Mouse (Mus musculus) midbrain, postnatal 0 days (tissue): Measurements from ENCODE around the gene Cept1. TPM values are rescaled to one million over a fixed set of nuclear protein-coding genes. Genes with fewer than 3 reads are reported as not detected.

Source experiments
- ATAC-seq: fragments of 200-750 bp; cut with Nextera tagmentation; 2 replicates; pipeline ENCODE4 v1.8.0; 2017; ENCODE audit warnings: moderate number of reproducible peaks, mild to moderate bottlenecking, moderate TSS enrichment, moderate library complexity; ENCODE audit not compliant: low FRiP score
- DNase-seq: peaks from one replicate; pipeline ENCODE4 v3.0.0-alpha.2; 2015; ENCODE audit warnings: low spot score
- H3K27ac ChIP-seq: fragments of 300-500 bp; sonication (generic); 2 replicates; pipeline ENCODE4 v1.5.1; 2014; ENCODE audit warnings: low read depth, mild to moderate bottlenecking, low read length, mixed read lengths
- H3K27me3 ChIP-seq: fragments of 300-500 bp; sonication (generic); 2 replicates; pipeline ENCODE4 v1.6.1; 2014; ENCODE audit warnings: low read length, control low read depth, mixed read lengths; ENCODE audit not compliant: insufficient read depth
- H3K36me3 ChIP-seq: fragments of 300-500 bp; sonication (generic); 2 replicates; pipeline ENCODE4 v1.6.1; 2014; ENCODE audit warnings: low read length, control low read depth, mixed read lengths; ENCODE audit not compliant: insufficient read depth
- H3K4me1 ChIP-seq: fragments of 300-500 bp; sonication (generic); 2 replicates; pipeline ENCODE4 v1.6.1; 2014; ENCODE audit warnings: mild to moderate bottlenecking, control low read depth, antibody characterized with exemption, low read length, mixed read lengths; ENCODE audit not compliant: insufficient read depth
- H3K4me2 ChIP-seq: fragments of 300-500 bp; sonication (generic); 2 replicates; pipeline ENCODE4 v1.6.1; 2014; ENCODE audit warnings: low read depth, mild to moderate bottlenecking, low read length, mixed read lengths; ENCODE audit not compliant: poor library complexity, severe bottlenecking
- H3K4me3 ChIP-seq: fragments of 300-500 bp; sonication (generic); 2 replicates; pipeline ENCODE4 v1.5.1; 2014; ENCODE audit warnings: low read depth, mild to moderate bottlenecking, low read length, moderate library complexity
- H3K9ac ChIP-seq: fragments of 300-500 bp; sonication (generic); replicated peaks from 2 replicates; pipeline ENCODE4 v1.6.1; 2014; ENCODE audit warnings: mild to moderate bottlenecking, low read length, moderate library complexity, mixed read lengths; ENCODE audit not compliant: poor library complexity, severe bottlenecking
- H3K9me3 ChIP-seq: fragments of 300-500 bp; sonication (generic); 2 replicates; pipeline ENCODE4 v1.6.1; 2016; ENCODE audit warnings: low read length, control low read depth
- CTCF ChIP-seq: IDR thresholded peaks from 2 replicates; pipeline ENCODE4 v1.5.1; 2016; ENCODE audit warnings: antibody characterized with exemption, mild to moderate bottlenecking
- WGBS: fragments of 180-500 bp; shearing (Covaris S2); extraction: QIAGEN DNeasy Blood & Tissue Kit; methylation state at CpG from one replicate; pipeline ENCODE4 v1.1.7; 2014; 5-methylcytosine and 5-hydroxymethylcytosine counted together
- polyA plus RNA-seq: library from polyadenylated mRNA; unstranded; fragments of >200 nt; fragmentation: Nextera tagmentation; extraction: Ambion mirVana; gene quantifications from 2 replicates; pipeline ENCODE4 v1.2.1, GENCODE M21; 2015
- total RNA-seq: library from RNA; depleted of rRNA; stranded (reverse); fragments of >200 nt; gene quantifications from 2 replicates; pipeline ENCODE4 v1.2.3, GENCODE M21; 2014; rRNA removed

Gene Cept1
- total and polyA plus RNA-seq, 2 experiments from 2014 or later = 36.6 to 57.5 TPM

GRCm38 (mm10) chr3:106462059-106462470 is 85.5 kb downstream of the Cept1 start:
- no peak for TF ChIP-seq CTCF
- Histone ChIP-seq H3K9me3 (no peaks in the 10 kb centered on the region), H3K9ac (no peak overlapping the region), H3K4me2 (no peak overlapping the region), H3K27me3 (no peaks in the 10 kb centered on the region), H3K36me3 (no peaks in the 10 kb centered on the region), H3K27ac (no peak overlapping the region), H3K4me3 (no peak overlapping the region), H3K4me1 (no peaks in the 10 kb centered on the region)
- 91% methylated on average over 2 of the region's 2 CpGs for WGBS
- no peak for ATAC-seq
- no peak for DNase-seq

DNA sequence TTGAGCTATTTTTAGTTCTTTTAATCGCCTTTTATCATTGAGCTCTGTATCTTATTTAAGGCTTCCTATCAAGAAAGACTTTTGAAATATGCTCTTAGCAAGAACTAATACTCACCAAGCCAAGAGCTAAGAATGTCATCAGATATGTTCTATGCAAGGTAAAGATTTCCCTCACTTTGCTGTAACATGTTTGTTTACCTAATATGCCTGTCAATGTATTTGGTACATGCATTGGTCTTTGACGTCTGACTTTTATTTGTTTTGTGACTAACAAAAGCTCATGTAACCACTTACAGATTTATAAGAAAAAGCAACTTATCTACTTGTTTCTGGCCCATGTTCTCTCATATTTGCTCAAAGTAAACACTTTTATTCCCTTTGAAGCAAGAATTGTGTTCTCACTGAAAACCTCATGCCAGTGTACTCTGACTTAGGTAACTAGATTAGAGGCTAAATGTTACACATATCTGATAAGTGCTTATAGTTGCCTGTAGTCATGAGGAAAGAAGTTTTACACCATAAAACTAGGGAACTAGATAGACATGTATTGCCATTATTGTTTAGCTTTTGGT is 90.2 kb downstream of the Cept1 start:
- 86% methylated on average over 2 of the region's 2 CpGs for WGBS
- ATAC-seq (no peak), DNase-seq (no peak)
- H3K36me3 ChIP-seq = no peaks in the 10 kb centered on the region
- H3K9me3 ChIP-seq = no peaks in the 10 kb centered on the region
- no peaks in the 10 kb centered on the region for H3K4me1 ChIP-seq
- H3K4me3 ChIP-seq = no peak overlapping the region
- no peak overlapping the region for H3K27ac ChIP-seq
- no peak for TF ChIP-seq CTCF
- no peak overlapping the region for H3K9ac ChIP-seq
- no peak overlapping the region for H3K4me2 ChIP-seq
- no peaks in the 10 kb centered on the region for H3K27me3 ChIP-seq

DNA sequence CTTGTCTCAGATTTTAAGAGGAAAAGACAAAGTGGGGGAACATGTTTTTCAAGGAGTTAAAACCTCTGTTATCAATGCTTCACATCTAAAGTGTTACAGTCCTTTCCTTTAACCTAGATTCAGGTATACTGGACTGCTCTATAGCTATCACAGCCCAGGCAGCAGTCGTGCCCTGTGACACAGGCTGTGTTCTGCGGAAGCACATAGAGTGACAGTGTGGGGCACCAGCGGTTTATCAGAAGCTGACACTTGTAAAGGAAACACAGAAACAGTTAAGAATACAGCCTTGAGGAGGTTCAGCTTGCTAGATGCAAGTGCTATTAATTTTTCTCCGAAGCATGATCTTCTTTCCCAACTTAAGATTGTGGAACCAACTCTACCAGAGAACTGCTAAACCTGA is 95.0 kb downstream of the Cept1 start:
- Histone ChIP-seq H3K9ac (no peak overlapping the region), H3K9me3 (no peaks in the 10 kb centered on the region), H3K4me1 (no peaks in the 10 kb centered on the region), H3K4me2 (no peak overlapping the region), H3K27ac (no peak overlapping the region), H3K4me3 (no peak overlapping the region), H3K36me3 (no peaks in the 10 kb centered on the region), H3K27me3 (no peaks in the 10 kb centered on the region)
- no peak for DNase-seq
- TF ChIP-seq CTCF = no peak
- 76% methylated on average over 4 of the region's 4 CpGs for WGBS
- ATAC-seq = no peak

Other genes starting within 250 kb of the Cept1 start
- gene Chil6, start 141.6 kb downstream of the Cept1 start, total RNA-seq = not detected in 2 replicates
- gene Chil6, start 141.6 kb downstream of the Cept1 start, polyA plus RNA-seq = not detected in 2 replicates
- 1.2 and 1.4 TPM in 2 replicates for gene Dennd2d, start 65.4 kb downstream of the Cept1 start, total RNA-seq
- 0.91 and 0.93 TPM in 2 replicates for gene Dennd2d, start 65.4 kb downstream of the Cept1 start, polyA plus RNA-seq
- gene Dram2, start within 50 bp of the Cept1 start, total RNA-seq = 37.2 and 64.8 TPM in 2 replicates
- gene Dram2, start within 50 bp of the Cept1 start, polyA plus RNA-seq = 64.6 and 67.3 TPM in 2 replicates
- 17.2 and 22.8 TPM in 2 replicates for gene Lrif1, start 137.2 kb upstream of the Cept1 start, total RNA-seq
- 17.0 and 18.1 TPM in 2 replicates for gene Lrif1, start 137.2 kb upstream of the Cept1 start, polyA plus RNA-seq
- gene Cd53, start 242.3 kb upstream of the Cept1 start, total RNA-seq = 7.5 and 7.8 TPM in 2 replicates
- 6.5 and 7.5 TPM in 2 replicates for gene Cd53, start 242.3 kb upstream of the Cept1 start, polyA plus RNA-seq